Mouse (Mus musculus): Measurements from ENCODE around the gene Mapk13.
"Not testable (repeated sequence)": the region's sequence is repeated elsewhere in the genome, so short reads cannot be mapped to it uniquely, and the experiment has no call there.

The Mapk13 gene

DNA sequence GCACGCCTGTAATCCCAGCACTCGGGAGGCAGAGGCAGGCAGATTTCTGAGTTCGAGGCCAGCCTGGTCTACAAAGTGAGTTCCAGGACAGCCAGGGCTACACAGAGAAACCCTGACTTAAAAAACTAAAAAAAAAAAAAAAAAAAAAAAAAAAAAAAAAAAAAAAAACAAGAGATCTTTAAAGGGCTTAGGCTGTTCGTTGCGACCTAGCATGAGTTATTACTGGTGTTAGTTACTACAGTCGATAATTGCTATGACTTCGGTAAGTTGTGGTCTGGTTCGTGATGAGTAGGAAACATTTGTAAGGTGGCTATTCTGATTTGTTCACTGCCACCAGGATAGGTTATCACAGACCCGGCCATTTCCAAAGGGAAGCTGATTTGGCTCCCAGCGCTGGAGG is 47.2 kb downstream of the Mapk13 start:
- DNase-seq, result not testable (repeated sequence)

DNA sequence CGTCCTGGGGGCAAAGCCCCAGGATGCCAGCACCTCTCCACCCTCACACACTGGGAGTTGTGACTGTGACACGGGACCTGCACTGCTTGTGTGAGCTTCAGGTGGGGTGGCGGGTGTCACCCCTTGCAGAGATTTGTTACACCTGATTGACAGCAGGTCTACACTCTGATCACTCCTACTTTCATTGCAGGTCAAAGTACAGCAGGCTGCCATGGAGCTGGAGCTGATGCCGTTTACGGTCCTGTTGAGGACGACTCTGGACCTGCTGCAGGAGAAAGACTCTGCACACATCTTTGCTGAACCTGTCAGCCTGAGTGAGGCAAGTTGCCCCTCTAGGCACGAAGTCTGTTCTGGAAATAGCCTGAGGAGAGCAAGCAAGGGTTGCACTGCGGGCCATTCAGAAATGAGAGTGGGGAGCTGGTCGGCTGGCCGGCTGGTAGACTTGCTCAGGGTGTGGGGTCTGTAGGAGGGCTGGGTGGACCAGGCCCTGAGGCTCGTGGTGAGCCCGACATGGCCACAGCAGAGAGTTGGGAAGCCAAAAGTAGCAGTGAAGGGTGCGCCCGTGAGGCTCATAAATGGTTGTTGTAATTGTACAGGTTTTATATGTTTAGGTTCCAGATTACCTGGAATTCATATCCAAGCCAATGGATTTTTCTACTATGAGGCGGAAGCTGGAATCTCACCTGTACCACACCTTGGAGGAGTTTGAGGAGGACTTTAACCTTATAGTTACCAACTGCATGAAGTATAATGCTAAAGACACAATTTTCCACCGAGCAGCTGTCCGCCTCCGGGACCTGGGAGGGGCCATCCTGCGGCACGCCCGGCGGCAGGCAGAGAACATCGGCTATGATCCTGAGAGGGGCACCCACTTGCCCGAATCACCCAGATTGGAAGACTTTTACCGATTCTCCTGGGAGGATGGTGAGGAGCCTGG is 48.0 kb downstream of the Mapk13 start:
- DNase-seq, result no peak

DNA sequence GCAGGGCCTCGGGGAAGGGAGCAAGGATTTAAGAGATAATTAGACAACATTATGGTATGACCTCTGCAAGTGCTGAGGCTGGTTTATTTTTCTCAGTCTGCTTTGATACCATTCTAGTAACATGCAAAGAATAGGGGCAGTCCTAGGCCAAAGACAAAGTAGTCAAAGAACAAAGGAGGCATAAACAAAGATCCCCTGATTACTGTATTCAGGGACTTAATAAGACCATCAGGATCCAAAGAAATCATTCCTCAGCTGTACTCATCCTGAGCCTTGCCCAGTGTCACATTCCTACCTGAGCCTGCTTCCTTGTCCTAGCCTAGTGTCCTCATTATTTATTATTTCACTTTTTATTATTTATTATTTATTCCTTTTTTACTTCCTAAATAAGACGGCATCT is 51.1 kb downstream of the Mapk13 start:
- DNase-seq, result no peak

DNA sequence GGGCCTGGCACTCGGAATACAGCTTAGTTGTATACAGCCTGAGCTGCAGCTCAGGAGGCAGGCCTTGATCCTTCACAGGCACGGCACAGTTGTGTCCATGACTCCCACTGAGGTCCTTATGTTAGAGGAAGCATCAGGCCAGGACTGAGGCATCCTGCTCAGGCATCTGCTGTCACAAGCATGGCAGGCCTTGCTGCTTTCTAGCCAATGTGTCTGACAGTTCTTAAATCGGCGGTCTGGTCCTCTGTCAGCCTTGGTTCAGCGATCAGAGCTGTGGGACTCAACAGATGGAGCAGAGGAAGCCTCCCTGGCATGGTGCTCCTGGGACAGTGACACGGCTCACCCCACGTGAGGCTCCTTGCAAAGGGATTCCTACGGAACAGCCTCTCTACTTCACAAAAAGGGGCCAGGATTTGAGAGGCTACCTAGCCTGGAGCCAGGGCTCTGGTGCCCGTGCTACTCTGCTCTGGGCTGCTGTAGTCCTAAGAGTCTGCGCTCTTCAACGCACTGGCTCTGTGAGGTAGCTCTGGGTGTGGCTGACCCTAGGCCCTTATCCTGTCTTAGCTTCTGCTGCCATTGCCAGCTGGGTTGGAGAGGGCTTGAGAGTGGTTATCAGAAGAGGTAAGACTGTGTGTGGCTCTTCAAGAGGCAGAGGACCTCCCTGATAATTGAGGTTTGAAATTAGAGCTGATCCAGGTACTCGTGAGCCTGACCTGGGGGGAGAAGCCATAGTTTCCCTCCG is 54.1 kb downstream of the Mapk13 start:
- no peak for DNase-seq

DNA sequence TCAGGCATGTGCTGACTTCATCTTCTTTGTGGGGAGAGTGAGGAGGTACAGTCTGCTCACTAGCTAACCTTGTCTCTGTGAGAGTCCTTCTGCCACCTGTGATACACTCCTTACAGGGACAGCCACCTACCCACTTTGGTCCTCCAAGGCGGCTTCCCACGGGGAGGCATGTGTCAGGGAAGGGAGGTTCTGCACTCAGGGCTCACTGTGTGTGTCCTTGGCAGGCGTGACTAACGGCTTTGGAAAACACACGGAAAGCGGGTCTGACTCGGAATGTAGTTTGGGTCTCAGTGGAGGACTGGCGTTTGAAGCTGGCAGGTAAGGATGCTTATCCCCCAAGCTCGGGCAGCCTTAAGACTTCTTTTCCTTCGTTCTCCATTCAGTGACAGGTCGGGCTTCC is 54.7 kb downstream of the Mapk13 start:
- no peak for DNase-seq

DNA sequence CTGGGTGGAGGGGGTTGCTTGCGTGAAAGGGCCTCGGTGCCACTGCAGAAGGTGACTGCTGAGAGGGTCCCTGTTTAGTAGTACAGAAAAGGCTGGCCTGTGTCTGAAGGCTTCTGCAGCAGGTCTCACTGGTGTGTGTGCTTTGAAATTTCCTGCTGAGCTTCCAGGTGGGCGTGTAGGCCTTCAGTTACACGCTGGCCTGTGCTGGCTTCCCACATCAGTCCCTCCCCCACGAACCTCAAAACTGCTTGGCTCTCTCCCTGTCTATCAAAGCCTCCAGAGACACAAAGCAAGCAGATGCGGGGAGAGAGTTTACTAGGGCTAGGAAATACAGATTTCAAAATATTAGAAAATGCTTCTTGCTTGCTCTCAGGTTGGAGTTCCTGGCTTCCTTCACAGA is 55.8 kb downstream of the Mapk13 start:
- DNase-seq, result no peak

DNA sequence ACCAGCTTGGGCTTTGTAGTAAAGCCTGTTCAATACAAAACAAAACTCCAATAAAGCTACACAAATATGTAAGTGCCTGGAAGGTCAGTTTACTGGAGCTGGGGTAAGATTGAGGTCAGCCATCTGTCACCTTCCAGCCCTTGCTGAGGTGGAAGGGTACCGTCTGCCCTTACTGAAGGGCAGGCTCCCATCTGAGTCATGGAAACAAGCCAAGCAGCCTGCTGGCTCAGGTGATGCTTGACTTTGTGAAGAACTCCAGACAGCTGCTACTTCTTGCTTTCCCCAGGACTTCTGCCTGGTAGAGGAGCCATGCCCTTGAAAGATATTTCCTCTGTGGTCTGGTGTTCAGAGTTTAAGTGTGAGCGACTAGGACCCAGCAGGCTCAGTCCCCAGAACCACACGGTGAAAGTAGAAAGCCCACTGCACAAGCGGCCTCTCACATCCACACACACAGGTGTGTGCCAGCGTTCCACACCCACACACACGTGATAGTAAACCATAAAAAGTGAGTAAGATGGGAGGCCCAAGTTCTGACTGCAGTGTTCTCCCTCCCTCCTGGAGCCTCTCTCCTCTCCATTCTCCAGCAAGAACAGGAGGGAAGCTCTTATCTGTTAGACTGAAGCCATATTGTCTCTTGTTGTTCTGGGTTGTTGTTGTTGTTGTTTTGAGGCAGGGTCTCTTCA is 56.4 kb downstream of the Mapk13 start:
- no peak for DNase-seq

DNA sequence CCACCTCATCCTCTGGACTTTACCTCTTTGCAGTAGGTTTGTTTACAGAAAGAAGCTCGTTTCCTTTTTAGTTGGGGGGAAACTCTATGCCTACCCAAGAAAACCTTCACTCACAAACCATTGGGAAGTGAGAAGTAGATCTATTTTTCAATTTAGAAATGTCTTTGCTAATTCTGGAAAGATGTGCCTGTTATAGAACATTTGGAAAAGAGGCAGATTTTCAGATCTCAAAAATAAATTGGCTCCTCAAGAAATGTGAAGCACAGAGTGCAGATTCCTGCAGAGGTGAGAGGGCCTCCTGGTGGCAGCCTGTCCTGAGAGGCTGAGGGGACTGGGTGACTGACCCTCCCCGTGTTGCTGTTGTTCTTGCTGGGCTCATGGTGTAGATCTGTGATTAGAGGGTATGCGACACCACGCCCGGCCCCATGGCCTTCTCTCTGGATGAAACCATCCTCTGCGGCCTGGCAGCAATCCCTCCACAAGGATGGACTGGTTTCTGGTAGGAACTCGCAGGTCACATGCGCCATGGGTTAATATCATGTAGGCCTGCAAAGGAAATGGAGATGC is 58.7 kb downstream of the Mapk13 start:
- no peak for DNase-seq

DNA sequence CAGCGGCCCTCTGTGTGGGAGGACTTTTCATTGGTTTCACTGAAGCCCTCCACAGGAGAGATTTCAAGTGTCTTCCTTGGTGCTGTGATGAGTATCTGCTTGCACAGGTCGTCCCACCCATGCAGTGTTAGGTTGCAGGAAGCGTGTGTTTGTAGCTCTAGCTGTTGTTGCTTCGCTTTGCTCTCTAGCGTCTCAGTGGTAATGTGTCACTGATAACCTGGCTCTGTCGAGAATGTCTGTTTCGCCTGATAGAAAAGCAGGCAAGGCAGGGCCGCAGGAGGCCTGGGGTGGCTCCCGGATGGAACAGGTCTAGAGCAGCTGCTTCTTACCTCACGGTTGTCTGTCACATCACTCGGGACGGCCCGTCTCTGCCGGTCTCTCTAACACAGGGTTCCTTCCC is 60.0 kb downstream of the Mapk13 start:
- DNase-seq, result no peak

Measured in thymus, postnatal 14 days (tissue).